Mouse (Mus musculus): ENCODE results near the gene Arl5a.

DNA sequence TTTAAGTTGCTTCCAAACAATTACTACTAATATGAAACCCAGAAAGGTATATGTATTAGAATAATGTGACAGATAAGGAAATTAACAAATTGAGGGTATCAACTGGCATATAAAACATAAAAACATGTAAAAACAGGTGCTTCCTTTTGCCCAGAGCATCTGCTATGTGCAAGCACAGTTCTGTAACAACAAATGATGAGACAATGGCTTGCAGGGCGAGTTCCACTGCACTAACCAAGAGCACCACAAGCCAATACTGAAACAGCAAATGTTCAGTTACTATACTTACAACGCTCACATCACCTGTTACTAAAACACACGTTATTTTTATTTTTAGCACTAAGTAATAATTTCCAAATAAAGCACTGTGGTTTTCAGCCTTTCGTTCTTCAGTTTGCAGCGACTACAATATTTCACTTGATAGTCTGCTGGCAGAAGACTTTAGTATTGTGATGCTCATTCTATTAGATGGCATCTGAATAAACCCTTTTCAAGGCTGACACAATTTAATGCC is 12.1 kb downstream of the Arl5a start:
- TF ChIP-seq POLR2A (IDR thresholded peaks at IDR 0.05; ENCODE audit: borderline replicate concordance, extremely low read depth, low read depth, low read length): no peak
- no peak for TF ChIP-seq CTCF (IDR thresholded peaks at IDR 0.05; ENCODE audit: insufficient read depth, low read length)
